Mouse (Mus musculus) embryo, embryonic 10.5 days (tissue): ENCODE measurements around the gene Tarbp2.

Experiments
- DNase-seq: peaks from one replicate; pipeline ENCODE4 v3.0.0-alpha.2; 2015; ENCODE audit warnings: low spot score

Tarbp2 gene

DNA sequence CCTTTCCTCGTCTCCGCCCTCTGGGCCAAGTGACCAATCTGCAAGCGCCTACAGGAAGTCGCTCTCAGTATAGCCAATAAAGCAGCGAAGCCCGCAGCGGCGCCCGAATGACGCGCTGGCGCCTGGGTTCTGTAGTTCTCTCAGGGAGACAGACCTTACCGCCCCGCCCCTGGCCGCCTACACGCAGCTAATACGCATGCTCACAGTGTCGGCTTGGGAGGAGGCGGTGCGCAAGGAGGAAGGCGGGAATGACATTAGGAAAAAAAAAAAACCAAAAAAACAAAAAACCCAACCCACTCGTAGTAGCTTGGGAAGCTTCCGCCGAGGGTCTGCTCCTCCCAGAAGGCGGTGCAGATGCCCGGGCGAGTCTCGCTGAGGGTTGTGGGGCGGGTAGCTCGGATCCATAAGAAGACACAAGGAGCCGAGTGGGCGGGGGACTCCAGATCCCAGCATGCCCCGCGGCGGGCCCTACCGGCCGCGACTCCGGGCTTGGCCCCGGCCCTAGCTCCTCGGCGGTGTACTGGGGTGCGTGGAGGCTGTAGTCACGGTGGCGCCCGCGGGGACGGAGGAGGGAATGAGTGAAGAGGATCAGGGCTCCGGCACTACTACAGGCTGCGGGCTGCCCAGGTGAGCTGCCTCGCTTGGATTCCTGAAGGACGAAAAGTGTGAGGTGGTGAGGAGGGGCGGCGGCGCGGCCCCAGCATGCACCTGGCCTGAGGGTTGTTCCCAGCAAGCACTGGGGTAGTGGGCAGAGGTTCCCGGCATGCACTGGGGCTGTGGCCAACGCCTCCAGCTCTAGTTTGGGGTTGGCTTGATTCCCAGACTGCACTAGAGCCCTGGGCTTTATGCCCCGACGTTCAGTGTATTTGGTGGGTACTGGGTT, at the start of gene Tarbp2:
Gene Tarbp2 (plus strand): TSS at position 217 of the 883 bp plus-strand sequence.
- peak; percentile 100 for DNase-seq

DNA sequence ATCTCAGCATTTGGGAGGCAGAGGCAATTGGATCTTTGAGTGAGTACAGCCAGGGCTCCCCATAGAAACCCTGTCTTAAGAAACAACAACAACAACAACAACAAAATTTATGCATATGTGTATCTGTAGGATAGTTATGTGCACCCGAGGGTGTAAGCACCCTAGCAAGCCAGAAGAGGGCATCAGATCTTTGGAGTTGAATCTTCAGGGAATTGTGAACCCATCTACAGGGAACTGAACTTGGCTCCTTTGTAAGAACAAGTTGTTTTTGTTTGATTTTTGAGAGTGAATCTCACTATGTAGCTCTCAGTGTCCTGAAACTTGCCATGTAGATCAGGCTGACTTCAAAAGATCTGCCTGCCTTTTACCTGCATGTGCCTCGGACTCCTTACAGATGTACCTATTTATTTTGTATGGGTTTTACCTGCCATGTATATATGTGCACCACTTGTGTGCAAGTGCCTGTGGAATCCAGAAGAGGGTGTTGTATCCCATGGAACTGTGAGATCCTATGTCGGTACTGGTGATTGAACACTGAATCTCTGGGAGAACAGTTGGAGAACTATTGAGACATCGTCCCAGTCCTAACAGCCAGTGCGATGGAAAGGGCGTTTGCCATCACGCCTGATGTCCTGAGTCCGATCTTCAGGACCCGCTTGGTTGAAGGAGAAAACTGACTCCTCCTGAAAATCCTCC, 49.2 kb upstream of the Tarbp2 start:
- DNase-seq: no peak

DNA sequence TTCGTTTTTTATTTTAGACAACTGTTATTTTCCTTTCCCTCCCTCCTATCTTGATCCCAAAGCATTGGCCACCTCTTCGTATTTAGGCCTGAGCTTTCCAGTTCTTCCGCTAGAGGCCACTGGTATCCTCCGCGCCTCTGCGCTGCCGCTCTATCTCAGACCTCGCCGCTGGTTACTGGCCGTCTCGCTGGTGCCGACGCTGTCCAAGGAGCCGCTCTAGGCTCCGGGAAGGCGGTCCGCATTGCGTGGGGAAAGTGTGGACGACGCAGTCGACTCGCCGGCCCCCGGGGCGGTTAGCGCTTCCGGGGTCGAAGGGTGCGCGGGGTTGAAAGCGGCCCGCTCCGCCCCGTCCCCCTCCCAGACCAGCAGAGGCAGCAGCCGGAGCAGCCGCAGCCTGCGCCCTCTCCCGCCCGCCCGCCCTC, 47.8 kb upstream of the Tarbp2 start, which contains the start of gene Pcbp2:
Gene Pcbp2 (plus strand): TSS at position 357 of the 422 bp plus-strand sequence.
- DNase-seq: peak; percentile 99

DNA sequence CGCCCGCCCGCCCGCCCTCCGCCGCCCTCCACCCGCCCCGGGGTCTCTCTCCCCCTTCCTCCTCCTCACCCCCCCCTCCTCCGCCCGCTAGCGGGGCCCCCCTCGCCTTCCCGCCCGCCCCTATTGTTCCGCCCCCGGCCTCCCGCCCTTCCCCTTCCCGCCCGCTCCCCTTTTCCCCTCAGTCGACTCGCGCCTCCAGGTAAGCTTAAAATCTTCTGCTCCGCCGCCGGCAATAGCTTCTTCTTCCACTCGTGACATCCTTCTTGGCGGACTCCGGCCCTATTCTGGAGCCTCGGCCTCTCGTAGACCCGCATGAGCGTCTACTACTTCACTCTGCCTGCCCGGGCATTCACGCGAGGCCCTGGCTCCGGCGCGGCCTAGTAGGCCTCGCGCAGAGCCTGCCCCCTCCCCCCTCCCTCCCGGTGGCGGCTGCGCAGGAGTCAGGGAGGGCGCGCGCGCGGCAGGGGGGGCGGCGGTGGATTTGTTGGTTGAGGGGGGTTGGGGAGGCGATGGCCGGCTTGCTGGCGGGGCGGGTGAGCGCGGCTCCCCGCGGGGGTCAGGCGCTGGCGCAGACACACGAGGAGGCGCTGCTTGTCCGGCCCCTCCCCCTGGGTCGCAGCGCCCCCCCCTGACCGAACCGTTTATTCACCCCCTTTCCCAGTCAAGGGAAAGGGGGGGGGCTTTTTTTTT, 47.2 kb upstream of the Tarbp2 start:
- peak; percentile 85 for DNase-seq

DNA sequence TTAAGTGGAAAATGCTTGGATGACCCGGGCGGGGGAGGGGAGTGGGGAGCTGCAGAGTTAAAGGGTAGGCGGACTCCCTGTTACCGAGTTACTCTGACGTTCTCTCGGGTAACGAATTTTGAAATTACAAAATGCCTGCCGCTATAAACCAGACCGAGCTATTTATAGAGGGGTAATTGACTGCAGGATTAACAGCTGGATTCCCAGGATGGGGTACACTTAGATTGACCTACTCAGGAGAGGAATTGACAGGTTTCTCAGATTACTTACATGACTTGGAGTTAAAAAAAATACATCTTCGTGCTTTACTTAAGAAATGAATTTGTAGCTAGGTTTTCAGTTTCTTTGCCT, 46.7 kb upstream of the Tarbp2 start:
- DNase-seq: no peak

- no peak for DNase-seq
Observed at GRCm38 (mm10) chr15:102471727-102472126, 46.3 kb upstream of the Tarbp2 start.

- DNase-seq: no peak
Observed at GRCm38 (mm10) chr15:102473246-102473645, 44.7 kb upstream of the Tarbp2 start.

GRCm38 (mm10) chr15:102474520-102474919, 43.5 kb upstream of the Tarbp2 start:
- DNase-seq: no peak

DNA sequence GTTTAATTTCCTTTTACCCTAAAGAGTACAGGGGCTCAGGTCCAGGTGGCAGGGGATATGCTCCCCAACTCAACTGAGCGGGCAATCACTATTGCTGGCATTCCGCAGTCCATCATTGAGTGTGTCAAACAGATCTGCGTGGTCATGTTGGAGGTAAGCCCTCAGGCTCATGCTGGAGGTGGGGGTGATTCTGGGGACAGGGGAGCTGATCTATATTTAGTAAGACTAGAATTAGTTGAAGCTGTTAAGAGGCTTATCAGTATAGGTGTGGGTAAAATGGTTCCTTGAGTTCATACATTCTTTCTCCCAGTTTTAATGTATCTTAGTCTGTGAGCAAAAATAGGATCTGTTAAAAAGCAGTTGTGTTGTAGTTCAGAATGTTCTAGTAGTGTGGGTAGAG, 34.9 kb upstream of the Tarbp2 start:
- no peak for DNase-seq

DNA sequence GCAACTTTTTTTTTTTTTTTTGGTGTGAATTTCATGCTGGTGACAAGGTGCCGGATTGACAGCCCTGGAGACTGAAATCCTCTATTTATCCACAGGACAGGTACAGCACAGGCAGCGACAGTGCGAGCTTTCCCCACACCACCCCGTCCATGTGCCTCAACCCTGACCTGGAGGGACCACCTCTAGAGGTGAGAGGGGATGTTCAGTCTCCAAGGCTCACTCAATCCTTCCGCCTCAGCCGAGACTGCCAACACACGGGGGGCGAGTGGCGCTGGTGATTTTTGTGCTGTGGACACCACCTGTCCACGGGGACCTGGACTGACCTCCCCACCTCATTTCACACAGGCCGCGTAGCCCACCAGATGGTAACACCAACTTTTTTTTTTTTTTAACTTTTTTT, 32.1 kb upstream of the Tarbp2 start:
- no peak for DNase-seq

DNA sequence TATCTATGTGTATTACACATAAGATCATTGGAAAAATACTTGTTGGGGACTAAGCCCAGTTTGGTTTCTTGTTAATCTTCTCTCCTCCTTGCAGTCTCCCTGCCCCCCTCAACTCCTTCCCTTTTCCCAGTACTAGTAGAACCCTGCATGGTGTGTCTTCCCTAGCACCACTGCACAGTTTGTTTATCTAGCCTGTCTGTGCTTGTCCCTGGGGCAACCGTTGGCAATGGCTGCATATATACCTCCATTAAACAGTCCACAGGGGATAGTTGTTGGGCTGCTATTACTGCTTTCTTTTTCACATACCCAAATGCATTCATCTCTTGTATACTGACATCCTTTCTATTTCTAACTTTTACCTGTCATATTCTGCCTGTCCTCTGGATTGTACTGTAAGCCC, 30.3 kb upstream of the Tarbp2 start:
- DNase-seq: no peak

DNA sequence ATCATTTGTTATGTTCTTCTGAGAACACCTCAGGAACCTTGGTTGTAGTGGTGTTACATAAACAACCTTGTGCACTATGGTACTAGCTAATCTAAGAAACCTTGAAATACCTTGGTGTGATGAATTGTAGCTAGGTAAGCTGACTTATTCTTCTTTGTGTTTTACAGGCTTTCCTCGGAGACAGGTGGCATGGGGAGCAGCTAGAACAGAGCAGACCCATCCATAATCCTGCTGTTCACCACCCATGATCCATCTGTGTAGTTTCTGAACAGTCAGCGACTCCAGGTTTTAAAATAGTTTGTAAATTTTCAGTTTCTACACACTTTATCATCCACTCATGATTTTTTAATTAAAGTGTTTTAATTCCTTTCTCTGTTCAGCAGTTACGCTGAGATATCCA, 19.7 kb upstream of the Tarbp2 start:
- DNase-seq: no peak

- no peak for DNase-seq
Observed at GRCm38 (mm10) chr15:102499370-102499769, 18.6 kb upstream of the Tarbp2 start.

DNA sequence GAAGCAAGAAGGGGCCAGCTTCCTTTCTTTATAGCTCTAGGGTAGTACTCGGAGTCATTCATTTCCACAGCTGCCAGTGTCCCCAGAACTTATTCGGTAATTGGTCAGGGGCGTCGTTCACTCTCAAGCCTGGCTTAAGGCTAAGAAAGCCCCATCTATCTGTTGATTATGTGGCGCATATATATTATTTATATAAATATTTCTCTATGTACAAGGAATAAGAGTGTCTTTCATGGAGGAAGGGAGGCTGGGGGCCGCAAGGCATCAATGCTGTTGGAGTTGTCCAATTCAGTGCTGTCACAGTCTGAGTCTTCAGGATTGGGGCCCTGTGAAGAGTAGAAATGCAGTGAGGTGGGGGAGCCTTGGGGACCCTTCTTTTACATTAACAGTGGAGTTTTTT, 18.1 kb upstream of the Tarbp2 start:
- no peak for DNase-seq

DNA sequence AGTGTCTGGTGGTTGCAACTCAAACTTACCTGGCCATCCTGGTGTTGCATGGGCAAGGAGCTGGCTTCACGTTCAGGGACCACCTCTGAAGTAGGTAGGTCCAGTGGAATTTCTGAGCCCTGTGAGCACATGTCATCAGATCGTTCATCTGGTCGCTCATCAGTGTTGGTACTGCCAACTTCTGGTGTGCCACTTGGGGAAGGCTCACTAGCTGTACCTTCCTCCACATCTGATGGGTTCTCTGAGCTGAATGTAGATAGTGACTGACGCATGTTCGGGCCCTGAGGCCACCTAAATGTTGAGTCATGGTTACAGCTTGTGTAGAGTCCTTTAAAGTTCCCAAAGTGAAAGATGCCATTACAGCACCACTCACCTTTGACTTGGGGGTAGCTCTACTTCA, 17.5 kb upstream of the Tarbp2 start:
- no peak for DNase-seq

DNA sequence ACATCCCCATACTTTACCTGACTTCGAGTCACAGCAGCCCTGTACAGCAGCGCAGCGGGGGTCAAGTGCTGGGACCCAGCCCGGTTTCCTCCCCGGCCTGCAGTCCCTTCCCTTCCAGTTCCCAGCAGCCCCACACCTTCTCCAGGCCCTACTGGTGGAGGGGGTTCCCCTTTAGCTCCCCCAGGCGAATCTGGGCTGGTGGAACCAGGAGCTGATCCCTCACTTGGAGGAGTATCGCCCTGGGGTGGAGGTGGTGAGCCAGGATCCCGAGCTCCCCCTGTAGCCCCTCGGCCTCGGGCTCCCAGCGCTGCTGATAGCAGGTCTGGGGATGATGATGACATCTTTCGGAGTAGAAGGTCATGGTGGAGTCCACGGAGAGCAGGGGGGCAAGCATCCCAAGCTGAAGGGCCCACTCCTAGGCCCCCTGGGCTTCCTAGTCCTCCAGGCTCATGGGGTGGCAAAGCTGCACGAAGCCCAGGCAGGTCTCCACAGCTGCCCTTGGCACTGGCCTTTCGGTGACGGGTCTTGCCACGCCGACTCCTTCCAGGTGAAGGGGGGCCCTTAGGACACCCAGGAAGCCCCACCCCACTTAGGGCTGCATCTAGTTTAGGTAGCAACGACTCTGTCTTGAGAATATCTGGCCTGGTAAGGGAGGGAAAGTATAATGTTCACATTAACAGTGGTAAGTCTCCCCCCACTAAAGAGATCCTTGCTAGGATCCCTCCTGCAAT, 16.7 kb upstream of the Tarbp2 start:
- DNase-seq: no peak

DNA sequence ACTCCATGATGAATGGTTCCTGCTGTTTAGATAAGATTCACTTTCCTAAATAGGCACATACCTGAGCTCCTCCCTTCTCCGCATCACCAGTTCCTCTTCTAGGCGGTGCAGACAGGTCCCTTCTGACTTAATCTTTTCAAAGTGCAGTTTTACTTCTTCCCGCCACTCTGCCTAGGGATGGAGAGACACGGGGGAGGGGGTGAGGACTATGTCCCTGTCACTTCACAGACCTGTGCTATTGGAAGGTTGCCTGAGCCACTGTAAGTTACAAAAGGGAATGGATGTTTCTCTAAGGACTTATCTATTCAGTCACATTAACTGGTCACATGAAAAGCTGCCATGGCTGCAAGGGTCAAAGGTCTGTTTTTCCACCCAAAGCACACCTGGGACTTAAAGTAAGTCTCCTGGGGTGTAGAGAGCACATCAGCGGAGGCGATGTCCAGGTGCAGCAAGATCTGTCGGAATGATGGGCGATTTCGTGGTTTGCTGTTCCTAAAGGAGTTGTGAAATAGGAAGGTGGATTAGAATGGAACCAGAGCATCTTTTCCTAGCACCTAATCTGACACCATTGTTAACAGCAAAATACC, 15.6 kb upstream of the Tarbp2 start:
- no peak for DNase-seq

GRCm38 (mm10) chr15:102503447-102503846, 14.5 kb upstream of the Tarbp2 start, which contains the start of gene Gm10337:
Gm10337 (plus strand) TSS chr15:102503722.
- DNase-seq: no peak

- DNase-seq: no peak
Observed at GRCm38 (mm10) chr15:102503924-102504782, 13.8 kb upstream of the Tarbp2 start.

DNA sequence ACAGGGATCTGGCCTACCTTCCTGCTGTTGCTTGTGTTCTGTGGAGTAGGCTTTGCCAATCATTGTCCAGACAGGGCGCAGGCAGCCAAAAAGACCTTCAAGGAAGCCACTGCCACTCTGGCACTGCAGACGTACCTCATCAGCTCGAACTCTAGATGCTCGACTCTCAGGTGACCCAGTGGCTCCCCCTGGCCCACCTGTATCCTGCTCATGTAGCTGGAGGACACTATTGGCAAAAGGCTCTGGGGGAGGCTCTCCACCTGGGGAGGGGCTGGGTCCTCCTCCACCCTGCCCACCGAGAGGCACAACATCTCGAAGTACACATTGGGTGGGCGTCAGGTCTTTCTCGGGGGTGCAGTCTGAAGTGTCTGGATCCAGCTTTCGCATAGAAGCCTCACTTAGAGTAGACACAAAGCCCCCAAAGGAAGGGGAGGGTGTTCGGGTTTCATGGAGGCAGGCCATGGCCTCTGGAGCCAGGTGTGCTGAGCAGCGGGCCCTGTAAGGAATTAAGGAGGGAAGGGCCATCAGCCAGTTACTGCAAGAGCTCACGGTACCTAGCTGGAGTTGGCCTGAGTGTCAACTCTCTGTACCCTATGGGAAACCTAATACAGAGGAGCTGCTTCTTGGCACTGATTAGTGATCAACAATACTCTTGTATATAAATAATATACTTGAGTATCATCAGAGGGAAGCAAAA, 12.8 kb upstream of the Tarbp2 start:
- DNase-seq: no peak
